In the genomic region with DNA sequence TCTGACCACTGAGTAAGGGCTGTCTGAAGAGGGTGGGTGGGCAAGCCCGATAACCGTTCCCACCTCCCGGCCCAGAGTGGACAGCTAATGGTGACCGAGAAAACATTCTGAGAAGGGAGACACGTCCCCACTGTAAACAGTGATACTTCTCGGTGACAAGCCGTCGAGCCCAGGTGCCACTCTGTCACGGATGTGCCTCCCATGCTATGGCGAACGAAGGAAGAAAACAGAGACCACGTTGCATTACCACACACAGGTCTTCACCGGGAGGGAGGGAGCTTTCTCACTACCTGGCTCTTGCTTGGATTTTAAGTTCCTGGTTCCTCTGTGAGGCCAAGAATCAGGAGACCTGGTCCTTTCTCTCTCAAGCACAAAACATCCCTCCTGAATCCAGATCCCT, we compare ENCODE assay signal across 8 mouse cellular contexts. TPM values are rescaled to one million over a fixed set of nuclear protein-coding genes. Genes with fewer than 3 reads are reported as not detected.
A peak's percentile ranks its signal among the peaks of the same experiment; 100 is the strongest.
DNase-seq lines count a peak whose midpoint lies in the region; ATAC-seq and TF ChIP-seq lines count a peak whose summit lies in the region.
"Had no signal": no experiment of that assay in that cellular context is flagged by ENCODE, and none has a peak within 500 bp of the region (broad histone marks: within the 10 kb centered on the region; RNA-seq: fewer than 3 reads in every experiment).

No protein-coding gene starts in this region.

- H3K4me1 ChIP-seq in kidney, embryonic 14.5 days (ENCODE audit: control insufficient read depth, insufficient read depth, low read length): peaks cover 37% of the 10 kb centered on the region
- peaks cover 79% of the 10 kb centered on the region for H3K4me1 ChIP-seq in G1E (ENCODE audit: insufficient read depth, low read depth, low read length)
- peaks cover 33% of the 10 kb centered on the region for H3K4me1 ChIP-seq in brown adipose tissue, adult 24 weeks (ENCODE audit: control insufficient read depth, insufficient read depth, insufficient read length, low read length)
- peaks cover 63% of the 10 kb centered on the region for H3K4me1 ChIP-seq in liver, embryonic 16.5 days (ENCODE audit: control insufficient read depth, low read depth, low read length)

- peak overlapping the region; percentile 18; the same call in 1 of the 2 replicates for H3K4me2 ChIP-seq in kidney, embryonic 14.5 days (replicated peaks; ENCODE audit: low read depth, low read length)
- peak overlapping the region; percentile 95 for H3K4me2 ChIP-seq in liver, embryonic 16.5 days (ENCODE audit: low read depth, low read length)

- H3K27ac ChIP-seq in kidney, embryonic 14.5 days (ENCODE audit: low read depth, low read length): no peak overlapping the region; the same call in 1 of the 2 replicates
- peak overlapping the region; percentile 80 for H3K27ac ChIP-seq in brown adipose tissue, adult 24 weeks (replicated peaks; ENCODE audit: low read depth, low read length)
- H3K27ac ChIP-seq in liver, embryonic 16.5 days (ENCODE audit: low read length): peak overlapping the region; percentile 96

- no peak overlapping the region for H3K4me3 ChIP-seq in kidney, embryonic 14.5 days (ENCODE audit: low read length)
- peak overlapping the region; percentile 86 for H3K4me3 ChIP-seq in G1E (ENCODE audit: low read depth, low read length)
- peak overlapping the region; percentile 45 for H3K4me3 ChIP-seq in brown adipose tissue, adult 24 weeks (ENCODE audit: insufficient read depth, low read depth, low read length)
- H3K4me3 ChIP-seq in liver, embryonic 16.5 days (ENCODE audit: low read depth, low read length): peak overlapping the region; percentile 82

- H3K36me3 ChIP-seq in kidney, embryonic 14.5 days (ENCODE audit: control insufficient read depth, insufficient read depth, low read length): no peaks in the 10 kb centered on the region; the same call in 1 of the 2 replicates
- peaks cover 51% of the 10 kb centered on the region for H3K36me3 ChIP-seq in G1E (replicated peaks)
- H3K36me3 ChIP-seq in liver, embryonic 16.5 days (ENCODE audit: control insufficient read depth, insufficient read depth): peaks cover 7% of the 10 kb centered on the region; the same call in 1 of the 2 replicates

- no peaks in the 10 kb centered on the region for H3K9me3 ChIP-seq in kidney, embryonic 14.5 days (ENCODE audit: control insufficient read depth, low read length)
- H3K9me3 ChIP-seq in G1E (replicated peaks): 0 out of 2 replicates have a peak, but pooled peaks cover 2% of the 10 kb centered on the region
- no peaks in the 10 kb centered on the region for H3K9me3 ChIP-seq in liver, embryonic 16.5 days (replicated peaks; ENCODE audit: control insufficient read depth, low read length)

- no peak for DNase-seq in kidney, adult 9 months
- DNase-seq in G1E (ENCODE audit: low spot score): no peak
- DNase-seq in urinary bladder, postnatal 25 days (ENCODE audit: low spot score): no peak
- no peak for DNase-seq in cerebellum, postnatal 25 days
- DNase-seq: cerebellum, adult 8-10 months had no signal

- H3K9ac ChIP-seq in kidney, embryonic 14.5 days (ENCODE audit: low read depth, low read length): no peak overlapping the region; the same call in 1 of the 2 replicates
- H3K9ac ChIP-seq in liver, embryonic 16.5 days (ENCODE audit: low read depth, low read length): peak overlapping the region; percentile 91

- no peaks in the 10 kb centered on the region for H3K27me3 ChIP-seq in kidney, embryonic 14.5 days (ENCODE audit: control insufficient read depth, insufficient read depth, low read length)
- H3K27me3 ChIP-seq in G1E (ENCODE audit: insufficient read depth, low read length): no peaks in the 10 kb centered on the region
- no peaks in the 10 kb centered on the region for H3K27me3 ChIP-seq in liver, embryonic 16.5 days (ENCODE audit: control insufficient read depth, insufficient read depth, low read depth, low read length)

- 55% methylated on average over 13 of the region's 13 CpGs for WGBS in kidney, embryonic 14.5 days
- WGBS in liver, embryonic 16.5 days (ENCODE audit: insufficient replicate concordance): 26% methylated on average over 13 of the region's 13 CpGs

- ATAC-seq in kidney, embryonic 14.5 days (ENCODE audit: low FRiP score, low TSS enrichment): no peak
- ATAC-seq in G1E (ENCODE audit: extremely low read depth, insufficient number of reproducible peaks, low FRiP score, poor library complexity, severe bottlenecking): no peak
- no peak for ATAC-seq in liver, embryonic 16.5 days (ENCODE audit: low read depth)

- TF ChIP-seq CTCF in G1E (IDR thresholded peaks at IDR 0.05; ENCODE audit: low read depth, low read length): no peak

RNA-seq across cellular contexts. Expression of gene Piezo1, which starts 2.8 kb away (rescaled TPM):
- polyA plus RNA-seq in kidney, embryonic 14.5 days (2014; fragmentation: Nextera tagmentation; extraction: Ambion mirVana): 16.5 and 17.9 TPM in 2 replicates
- total RNA-seq in G1E (2014; fragmentation: Nextera tagmentation) (77.0 and 95.3 TPM in 2 replicates), G1E (2017) (24.9 and 26.0 TPM in 2 replicates)
- polyA plus RNA-seq in G1E (2012): 69.6 and 79.4 TPM in 2 replicates
- polyA plus RNA-seq in brown adipose tissue, adult 24 weeks (2012; ENCODE audit: insufficient read depth, insufficient read length, missing spikeins): 14.7 and 20.4 TPM in 2 replicates
- polyA plus RNA-seq in liver, embryonic 16.5 days (2015; fragmentation: Nextera tagmentation; extraction: Ambion mirVana): 11.3 and 15.5 TPM in 2 replicates

RNA-seq across cellular contexts. Expression of gene Cdt1, which starts 19.5 kb away (rescaled TPM):
- polyA plus RNA-seq in kidney, embryonic 14.5 days (2014; fragmentation: Nextera tagmentation; extraction: Ambion mirVana): 42.7 and 48.5 TPM in 2 replicates
- total RNA-seq in G1E (2014; fragmentation: Nextera tagmentation) (70.8 and 71.7 TPM in 2 replicates), G1E (2017) (46.9 and 49.9 TPM in 2 replicates)
- polyA plus RNA-seq in G1E (2012): 375 and 441 TPM in 2 replicates
- polyA plus RNA-seq in brown adipose tissue, adult 24 weeks (2012; ENCODE audit: insufficient read depth, insufficient read length, missing spikeins): 0.48 and 0.58 TPM in 2 replicates
- 34.7 and 41.1 TPM in 2 replicates for polyA plus RNA-seq in liver, embryonic 16.5 days (2015; fragmentation: Nextera tagmentation; extraction: Ambion mirVana)

RNA-seq across cellular contexts. Expression of gene Aprt, which starts 28.4 kb away (rescaled TPM):
- polyA plus RNA-seq in kidney, embryonic 14.5 days (2014; fragmentation: Nextera tagmentation; extraction: Ambion mirVana): 370 and 400 TPM in 2 replicates
- total RNA-seq in G1E (2014; fragmentation: Nextera tagmentation): 110 and 112 TPM in 2 replicates
- 100.0 and 146 TPM in 2 replicates for total RNA-seq in G1E (2017)
- 207 and 389 TPM in 2 replicates for polyA plus RNA-seq in G1E (2012)
- 17.3 and 19.4 TPM in 2 replicates for polyA plus RNA-seq in brown adipose tissue, adult 24 weeks (2012; ENCODE audit: insufficient read depth, insufficient read length, missing spikeins)
- 196 and 204 TPM in 2 replicates for polyA plus RNA-seq in liver, embryonic 16.5 days (2015; fragmentation: Nextera tagmentation; extraction: Ambion mirVana)

Comparison
In these comparisons a context has a peak if more than half of its experiments do, and no peak if none do; other contexts are left out.
1. RNA of gene Cdt1, which starts 19.5 kb away (polyA plus RNA-seq): 375 to 441 TPM in G1E, 42.7 to 48.5 TPM in kidney, embryonic 14.5 days and 34.7 to 41.1 TPM in liver, embryonic 16.5 days; 0.48 to 0.58 TPM in brown adipose tissue, adult 24 weeks; every median in the first group is over 10 times any median in the second.